Mouse (Mus musculus) myocyte (in vitro differentiated cells): Measurements from ENCODE around the gene Lrrc18.

ENCODE experiments used
- CEBPB ChIP-seq: IDR thresholded peaks from 2 replicates; pipeline ENCODE4 v1.6.1; 2011; ENCODE audit warnings: mild to moderate bottlenecking, moderate library complexity; ENCODE audit not compliant: poor library complexity, insufficient read depth, severe bottlenecking
- E2F4 ChIP-seq: IDR thresholded peaks from one replicate; pipeline ENCODE4 v1.6.1; 2011; ENCODE audit warnings: mild to moderate bottlenecking, control low read depth, moderate library complexity; ENCODE audit not compliant: insufficient read depth
- MAX ChIP-seq: IDR thresholded peaks from one replicate; pipeline ENCODE4 v1.6.1; 2011; ENCODE audit warnings: low read depth, mild to moderate bottlenecking, control low read depth
- POLR2A ChIP-seq: IDR thresholded peaks from one replicate; pipeline ENCODE4 v1.6.1; 2011; ENCODE audit warnings: low read depth, mild to moderate bottlenecking, control low read depth, moderate library complexity; ENCODE audit not compliant: insufficient read length
- USF1 ChIP-seq: IDR thresholded peaks from one replicate; pipeline ENCODE4 v1.6.1; 2011; ENCODE audit warnings: low read depth, mild to moderate bottlenecking, control low read depth, moderate library complexity

DNA sequence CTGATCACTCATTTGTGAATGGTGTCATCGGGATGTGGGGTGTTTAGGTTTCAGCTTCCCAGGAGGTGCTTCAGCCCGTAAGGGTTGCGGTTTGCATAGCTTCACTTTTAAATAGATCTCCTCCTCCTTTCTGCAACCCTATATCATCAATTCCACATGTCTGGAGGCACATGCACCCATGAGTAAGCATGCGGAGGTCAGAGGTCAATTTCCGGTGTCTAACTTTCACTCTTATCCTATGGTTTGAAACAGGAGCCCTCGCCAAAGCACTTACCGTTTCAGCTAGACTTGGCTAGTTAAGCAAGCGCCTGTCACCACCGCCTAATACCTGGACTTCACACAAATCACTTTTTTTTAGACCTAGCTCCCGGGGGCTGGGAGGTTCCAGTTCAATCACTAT lies 26.4 kb upstream of the Lrrc18 start:
- TF ChIP-seq CEBPB (no peak), USF1 (no peak), POLR2A (no peak), E2F4 (no peak), MAX (no peak)
